Mouse (Mus musculus) heart, postnatal 0 days (tissue): ENCODE measurements at regions not wholly inside any gene's neighbourhood (a gene's known extent, or its start where the extent isn't known, plus 50 kb on each side); places are given as distances from the start of the nearest gene placed in this dataset.
"Not testable (repeated sequence)": the region's sequence is repeated elsewhere in the genome, so short reads cannot be mapped to it uniquely, and the experiment has no call there.

Experiments used
- CTCF ChIP-seq: IDR thresholded peaks from 2 replicates; pipeline ENCODE4 v1.5.1; 2016; ENCODE audit warnings: antibody characterized with exemption, control low read depth, low read depth
- EP300 ChIP-seq: IDR thresholded peaks from 2 replicates; pipeline ENCODE4 v1.6.1; 2016; ENCODE audit warnings: antibody characterized with exemption, low read depth

DNA sequence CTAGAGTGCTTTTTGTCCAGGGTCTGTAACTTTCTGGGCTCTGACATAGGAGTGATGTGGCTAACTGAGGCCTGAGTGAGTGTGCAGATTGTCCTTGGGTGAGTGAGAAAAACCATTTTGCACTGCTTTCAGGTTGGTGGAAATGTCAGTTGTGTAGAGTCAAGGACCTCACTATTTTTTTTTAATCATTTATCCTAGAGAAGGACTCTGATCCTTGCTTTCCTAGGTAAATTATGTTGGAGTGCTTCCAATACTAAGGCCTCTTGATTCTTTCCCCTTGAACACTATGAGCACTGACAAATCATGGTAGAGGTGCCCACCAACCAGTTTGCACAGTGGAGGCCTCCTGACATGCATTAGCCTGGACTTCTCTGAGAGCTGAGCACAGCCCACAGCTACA, 233.6 kb downstream of the Utp18 start:
- not testable (repeated sequence) for TF ChIP-seq CTCF, EP300
